Mouse (Mus musculus) intestine, embryonic 14.5 days (tissue): ENCODE measurements around the gene Dhdh. TPM values are rescaled to one million over a fixed set of nuclear protein-coding genes. Genes with fewer than 3 reads are reported as not detected.
A peak's percentile ranks its signal among the peaks of the same experiment; 100 is the strongest.

Experiments used
- ATAC-seq: fragments of 200-750 bp; cut with Nextera tagmentation; replicated peaks from 2 replicates; pipeline ENCODE4 v1.8.0; 2017; ENCODE audit warnings: low read depth, moderate number of reproducible peaks, moderate TSS enrichment, moderate library complexity; ENCODE audit not compliant: low FRiP score, low TSS enrichment
- DNase-seq: peaks from one replicate; pipeline ENCODE4 v3.0.0-alpha.2; 2018; ENCODE audit warnings: low spot score
- H3K27ac ChIP-seq: fragments of 300-500 bp; sonication (generic); 2 replicates; pipeline ENCODE4 v1.5.1; 2014; ENCODE audit warnings: low read depth, mild to moderate bottlenecking, control low read depth
- H3K27me3 ChIP-seq: fragments of 300-500 bp; sonication (generic); replicated peaks from 2 replicates; pipeline ENCODE4 v1.6.1; 2014; ENCODE audit warnings: low read length, control low read depth; ENCODE audit not compliant: control insufficient read depth, insufficient read depth
- H3K36me3 ChIP-seq: fragments of 300-500 bp; sonication (generic); 2 replicates; pipeline ENCODE4 v1.6.1; 2014; ENCODE audit warnings: low read length, control low read depth; ENCODE audit not compliant: control insufficient read depth, insufficient read depth
- H3K4me1 ChIP-seq: fragments of 300-500 bp; sonication (generic); replicated peaks from 2 replicates; pipeline ENCODE4 v1.6.1; 2014; ENCODE audit warnings: low read length, control low read depth, mixed read lengths; ENCODE audit not compliant: control insufficient read depth, insufficient read depth
- H3K4me2 ChIP-seq: fragments of 300-500 bp; sonication (generic); 2 replicates; pipeline ENCODE4 v1.6.1; 2014; ENCODE audit warnings: low read length
- H3K4me3 ChIP-seq: fragments of 300-500 bp; sonication (generic); 2 replicates; pipeline ENCODE4 v1.5.1; 2014; ENCODE audit warnings: low read depth, low read length, control low read depth, mixed read lengths
- H3K9ac ChIP-seq: fragments of 300-500 bp; sonication (generic); 2 replicates; pipeline ENCODE4 v1.6.1; 2014; ENCODE audit warnings: mild to moderate bottlenecking, low read length
- H3K9me3 ChIP-seq: fragments of 300-500 bp; sonication (generic); 2 replicates; pipeline ENCODE4 v1.6.1; 2016; ENCODE audit warnings: low read length, control low read depth; ENCODE audit not compliant: control insufficient read depth
- WGBS: fragments of 180-500 bp; shearing (Covaris S2); extraction: QIAGEN DNeasy Blood & Tissue Kit; methylation state at CpG from one replicate; pipeline ENCODE4 v1.1.7; 2014; 5-methylcytosine and 5-hydroxymethylcytosine counted together
- polyA plus RNA-seq: library from polyadenylated mRNA; unstranded; fragments of >200 nt; fragmentation: Nextera tagmentation; extraction: Ambion mirVana; gene quantifications from 2 replicates; pipeline ENCODE4 v1.2.1, GENCODE M21; 2014

The Dhdh gene
- polyA plus RNA-seq, 1 experiment from 2014 or later = 3.5 TPM

DNA sequence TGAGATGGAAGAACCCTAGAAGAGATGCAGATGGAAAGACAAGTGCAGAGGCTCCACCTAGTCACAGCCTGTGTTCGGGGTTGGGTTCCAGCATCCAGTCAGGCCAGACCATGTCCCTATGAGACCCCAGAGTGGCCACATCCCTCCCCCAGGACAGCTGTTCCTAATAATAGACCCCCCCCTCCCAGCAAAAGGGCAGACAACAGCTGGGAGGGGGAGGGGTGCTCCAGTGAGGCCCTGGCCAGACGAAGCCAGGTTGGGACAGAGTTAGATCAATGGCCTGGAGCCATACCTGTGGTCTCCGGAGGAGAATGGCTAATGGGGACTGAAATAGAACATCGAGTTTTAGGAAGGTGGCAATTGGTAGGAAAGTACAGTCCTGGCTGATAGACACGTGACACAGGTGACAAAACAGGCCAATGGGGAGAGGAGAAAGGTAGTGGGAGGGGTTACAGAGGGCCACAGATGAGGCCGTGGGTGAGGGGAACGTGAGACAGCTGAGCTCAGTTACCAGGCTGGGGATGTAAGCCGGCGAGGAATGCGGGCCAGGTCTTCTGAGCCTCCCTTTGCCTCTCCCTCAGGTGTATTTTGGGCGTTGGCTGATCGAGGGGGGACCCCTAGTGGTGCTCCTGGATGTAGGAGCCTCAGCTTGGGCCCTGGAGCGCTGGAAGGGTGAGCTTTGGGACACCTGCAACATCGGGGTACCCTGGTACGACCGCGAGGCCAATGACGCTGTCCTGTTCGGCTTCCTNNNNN is 50.9 kb downstream of the Dhdh start, which contains the start of gene Ruvbl2:
Gene Ruvbl2, minus strand, starts transcription at position 576 of the 756 bp plus-strand sequence.
- Histone ChIP-seq H3K27ac (no peak within 1 kb of the TSS), H3K9ac (no peak within 1 kb of the TSS), H3K27me3 (no peaks in the 10 kb centered on the region), H3K4me2 (peak within 1 kb of the TSS; percentile 18), H3K36me3 (peaks cover 25% of the 10 kb centered on the region), H3K9me3 (no peaks in the 10 kb centered on the region), H3K4me1 (peaks cover 35% of the 10 kb centered on the region), H3K4me3 (no peak within 1 kb of the TSS)
- WGBS = 25% methylated on average over 19 of the region's 19 CpGs
- no peak for ATAC-seq
- DNase-seq = no peak

DNA sequence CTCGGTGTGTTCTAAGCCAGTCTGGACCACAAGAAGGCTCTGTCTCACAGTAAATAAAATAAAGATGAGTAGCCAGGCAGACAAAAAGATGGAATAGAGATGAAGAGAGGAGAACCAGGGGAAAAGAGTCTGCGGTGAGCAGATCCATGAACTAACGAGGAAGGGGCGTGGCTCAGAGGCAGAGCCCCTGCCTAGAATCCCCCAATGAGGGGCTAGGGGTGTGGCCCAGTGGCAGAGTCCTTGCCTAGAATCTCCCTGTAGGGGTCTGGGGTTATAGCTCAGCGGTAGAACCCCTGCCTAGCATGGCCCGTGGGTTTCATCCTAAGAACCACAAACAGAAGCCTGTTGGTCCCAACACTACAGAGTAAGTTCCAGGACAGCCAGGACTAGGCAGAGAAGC is 51.6 kb downstream of the Dhdh start:
- Histone ChIP-seq H3K27me3 (no peaks in the 10 kb centered on the region), H3K4me3 (no peak overlapping the region), H3K4me2 (peak overlapping the region; percentile 4; the same call in 1 of the 2 replicates), H3K36me3 (peaks cover 22% of the 10 kb centered on the region), H3K9me3 (no peaks in the 10 kb centered on the region), H3K4me1 (peaks cover 35% of the 10 kb centered on the region), H3K9ac (no peak overlapping the region), H3K27ac (no peak overlapping the region)
- DNase-seq (no peak), ATAC-seq (no peak)
- 35% methylated on average over 6 of the region's 6 CpGs for WGBS

DNA sequence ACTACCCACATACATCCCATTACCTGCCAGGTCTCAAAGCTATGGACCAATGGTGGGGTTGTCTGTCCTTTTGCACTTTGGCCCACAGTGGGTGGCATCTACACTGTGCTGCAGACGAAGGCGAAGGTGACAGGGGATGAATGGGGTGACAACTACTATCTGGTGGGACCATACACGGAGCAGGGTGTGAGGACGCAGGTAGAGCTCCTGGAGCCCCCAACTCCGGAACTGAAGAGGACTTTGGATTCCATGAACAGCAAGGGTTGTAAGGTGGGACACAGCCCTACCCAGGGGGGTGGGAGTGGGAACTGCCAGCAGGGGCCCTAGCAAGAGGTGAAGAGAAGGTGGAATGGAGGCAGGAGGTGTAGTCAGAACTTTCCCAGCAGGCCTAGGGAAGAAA is 52.2 kb downstream of the Dhdh start:
- ATAC-seq (no peak), DNase-seq (no peak)
- Histone ChIP-seq H3K27me3 (no peaks in the 10 kb centered on the region), H3K4me3 (no peak overlapping the region), H3K4me1 (peaks cover 35% of the 10 kb centered on the region), H3K9me3 (no peaks in the 10 kb centered on the region), H3K4me2 (no peak overlapping the region), H3K9ac (no peak overlapping the region), H3K36me3 (peaks cover 23% of the 10 kb centered on the region), H3K27ac (no peak overlapping the region)
- 87% methylated on average over 5 of the region's 5 CpGs for WGBS

DNA sequence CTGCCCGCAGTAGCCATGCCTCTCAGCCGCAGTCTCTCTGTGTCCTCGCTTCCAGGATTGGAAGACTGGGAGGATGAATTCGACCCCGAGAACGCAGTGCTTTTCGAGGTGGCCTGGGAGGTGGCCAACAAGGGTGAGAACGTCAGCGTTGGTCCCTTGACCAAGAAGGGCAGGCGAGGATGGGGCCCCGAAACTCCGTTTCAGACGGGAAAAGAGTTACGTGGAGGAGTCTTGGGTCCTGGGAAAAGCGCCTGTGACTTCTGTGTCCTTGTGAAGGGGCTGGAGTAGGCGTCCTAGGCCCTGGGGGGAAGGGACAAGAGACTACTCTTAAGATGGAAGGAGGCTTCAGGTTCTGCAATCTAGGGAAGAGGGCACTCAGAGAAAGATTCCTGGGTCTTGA is 53.6 kb downstream of the Dhdh start:
- H3K9ac ChIP-seq = peak overlapping the region; percentile 83
- DNase-seq (no peak), ATAC-seq (no peak)
- H3K9me3 ChIP-seq = no peaks in the 10 kb centered on the region
- peak overlapping the region; percentile 49 for H3K27ac ChIP-seq
- H3K4me3 ChIP-seq = peak overlapping the region; percentile 95
- no peaks in the 10 kb centered on the region for H3K27me3 ChIP-seq
- peak overlapping the region; percentile 94 for H3K4me2 ChIP-seq
- peaks cover 35% of the 10 kb centered on the region for H3K4me1 ChIP-seq
- 2% methylated on average over 16 of the region's 16 CpGs for WGBS
- H3K36me3 ChIP-seq = peaks cover 23% of the 10 kb centered on the region

DNA sequence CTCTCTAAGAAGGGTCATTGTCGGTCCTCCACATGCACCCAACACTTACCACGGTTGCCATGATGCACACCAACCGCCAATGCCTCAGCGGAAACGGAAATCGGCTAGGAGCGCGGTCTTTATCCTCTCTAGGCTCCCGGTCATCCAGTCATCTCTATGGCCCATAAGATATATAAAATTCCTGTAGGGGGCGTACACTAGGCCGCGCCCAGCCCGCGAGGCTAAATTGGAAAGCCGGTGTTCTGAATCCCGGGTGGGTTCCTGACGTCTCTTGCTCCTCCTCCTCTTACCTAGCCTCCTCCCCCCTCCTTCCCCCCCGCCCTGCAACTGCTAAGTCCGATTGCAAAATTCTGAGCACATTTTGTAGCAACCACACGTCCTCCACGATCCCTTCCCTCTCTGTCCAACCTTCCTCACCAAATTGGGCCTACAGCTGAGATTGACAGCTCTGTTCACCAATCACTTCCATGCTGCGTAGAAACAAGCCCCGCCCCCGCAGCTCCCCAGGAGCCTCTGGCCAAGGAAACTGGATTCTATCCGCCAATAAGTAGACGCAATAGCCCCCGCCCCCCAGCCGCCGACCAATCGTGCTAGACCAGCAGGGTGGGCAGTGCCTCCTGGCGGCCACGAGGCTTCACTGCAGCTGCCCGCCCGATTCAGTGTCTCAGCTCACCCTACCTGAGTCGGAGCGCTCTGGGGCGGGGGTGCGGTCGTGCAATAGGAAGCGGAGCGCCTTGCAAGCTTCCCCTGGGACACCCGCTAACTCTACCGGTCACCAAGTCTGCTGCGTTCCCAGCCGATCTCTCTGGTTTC is 54.2 kb downstream of the Dhdh start, which contains the start of gene Gys1:
Gene Gys1, plus strand, starts transcription at position 642 of the 813 bp plus-strand sequence.
- Histone ChIP-seq H3K4me3 (peak within 1 kb of the TSS; percentile 95), H3K36me3 (peaks cover 22% of the 10 kb centered on the region), H3K27me3 (no peaks in the 10 kb centered on the region), H3K4me1 (peaks cover 35% of the 10 kb centered on the region), H3K4me2 (peak within 1 kb of the TSS; percentile 94), H3K9me3 (no peaks in the 10 kb centered on the region), H3K27ac (peak within 1 kb of the TSS; percentile 73), H3K9ac (peak within 1 kb of the TSS; percentile 83)
- WGBS = under 1% methylated on average over 45 of the region's 45 CpGs
- DNase-seq (peak; percentile 100), ATAC-seq (peak; percentile 98)

DNA sequence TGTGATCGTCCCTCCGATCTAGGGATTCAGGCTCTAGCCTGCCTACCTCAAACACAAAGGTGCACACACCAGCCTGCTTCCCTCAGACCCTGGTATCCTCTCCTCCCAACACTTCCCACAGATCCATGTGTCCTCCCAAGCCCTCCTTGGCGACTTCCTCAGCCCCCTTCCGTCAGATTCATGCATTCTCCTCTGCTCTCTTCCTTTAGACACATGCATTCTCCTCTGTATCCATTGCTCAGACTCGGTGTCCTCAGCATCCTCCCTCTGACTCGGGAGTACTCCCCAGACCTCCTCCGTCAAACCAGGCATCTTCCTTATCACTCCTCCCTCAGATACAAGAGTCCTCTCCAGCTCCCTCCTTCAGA is 54.8 kb downstream of the Dhdh start:
- Histone ChIP-seq H3K4me1 (peaks cover 35% of the 10 kb centered on the region), H3K9me3 (no peaks in the 10 kb centered on the region), H3K4me2 (peak overlapping the region; percentile 94), H3K9ac (peak overlapping the region; percentile 83), H3K27me3 (no peaks in the 10 kb centered on the region), H3K4me3 (peak overlapping the region; percentile 95), H3K27ac (peak overlapping the region; percentile 73; the same call in 1 of the 2 replicates), H3K36me3 (peaks cover 26% of the 10 kb centered on the region)
- WGBS = 1% methylated on average over 7 of the region's 7 CpGs
- DNase-seq (no peak), ATAC-seq (no peak)

DNA sequence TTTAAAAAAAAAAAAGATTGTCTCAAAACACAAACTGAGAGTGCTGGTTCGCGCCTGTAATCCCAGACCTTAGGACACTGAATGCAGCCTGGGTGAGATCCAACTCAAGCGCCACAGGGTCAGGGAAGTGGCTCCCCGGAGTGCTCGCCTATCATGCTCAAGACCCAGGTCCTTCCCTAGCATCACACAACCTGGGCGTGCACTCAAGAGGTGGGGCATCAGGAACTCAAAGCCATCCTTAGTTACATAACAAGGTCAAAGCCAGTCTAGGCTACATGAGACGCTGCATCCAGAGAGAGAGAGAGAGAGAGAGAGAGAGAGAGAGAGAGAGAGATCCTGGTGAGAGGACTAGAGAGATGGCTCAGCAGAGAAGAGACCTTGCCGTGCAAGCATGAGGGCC is 62.0 kb downstream of the Dhdh start:
- H3K4me2 ChIP-seq = no peak overlapping the region
- peaks cover 90% of the 10 kb centered on the region for H3K36me3 ChIP-seq
- DNase-seq (no peak), ATAC-seq (no peak)
- H3K9ac ChIP-seq = no peak overlapping the region
- no peak overlapping the region for H3K4me3 ChIP-seq
- 96% methylated on average over 8 of the region's 8 CpGs for WGBS
- no peaks in the 10 kb centered on the region for H3K9me3 ChIP-seq
- no peak overlapping the region for H3K27ac ChIP-seq
- H3K4me1 ChIP-seq = no peaks in the 10 kb centered on the region
- no peaks in the 10 kb centered on the region for H3K27me3 ChIP-seq

DNA sequence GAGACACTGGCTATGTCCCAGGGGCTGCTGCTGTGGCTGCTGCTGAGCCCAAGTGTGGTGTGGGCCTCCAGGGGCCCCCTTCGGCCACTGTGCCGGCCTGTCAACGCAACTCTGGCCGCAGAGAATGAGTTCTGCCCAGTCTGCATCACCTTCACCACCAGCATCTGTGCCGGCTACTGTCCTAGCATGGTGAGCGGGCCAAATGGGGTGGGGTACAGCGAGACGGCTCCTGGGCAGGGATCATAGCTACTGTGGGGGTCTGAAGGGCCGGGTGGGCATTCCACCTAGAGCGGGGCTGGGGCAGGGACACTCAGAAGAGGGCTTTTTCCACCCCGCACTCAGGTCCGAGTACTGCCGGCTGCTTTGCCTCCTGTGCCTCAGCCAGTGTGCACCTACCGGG is 67.4 kb downstream of the Dhdh start:
- DNase-seq = no peak
- WGBS = 94% methylated on average over 14 of the region's 14 CpGs
- peaks cover 8% of the 10 kb centered on the region; the same call in 1 of the 2 replicates for H3K27me3 ChIP-seq
- H3K9me3 ChIP-seq = no peaks in the 10 kb centered on the region
- H3K4me2 ChIP-seq = no peak overlapping the region
- peaks cover 50% of the 10 kb centered on the region for H3K36me3 ChIP-seq
- H3K4me3 ChIP-seq = no peak overlapping the region
- H3K9ac ChIP-seq = no peak overlapping the region
- no peak for ATAC-seq
- H3K4me1 ChIP-seq = peaks cover 30% of the 10 kb centered on the region
- H3K27ac ChIP-seq = no peak overlapping the region
